Mouse (Mus musculus) urinary bladder, postnatal 14 days (tissue): ENCODE measurements around the gene Gabbr1.

Experiments used
- DNase-seq: peaks from one replicate; pipeline ENCODE4 v3.0.0; 2021; ENCODE audit warnings: low spot score

Gene Gabbr1

GRCm38 (mm10) chr17:37044651-37045244 lies 1.0 kb upstream of the Gabbr1 start:
- peak; percentile 22 for DNase-seq

GRCm38 (mm10) chr17:37046312-37047112 lies 746 bp downstream of the Gabbr1 start:
- DNase-seq: peak; percentile 65

- no peak for DNase-seq
These were observed 1.7 kb downstream of the Gabbr1 start for GRCm38 (mm10) chr17:37047332-37047976.

- DNase-seq: no peak
These were observed 2.2 kb downstream of the Gabbr1 start for GRCm38 (mm10) chr17:37047981-37048380.

GRCm38 (mm10) chr17:37048383-37048782 lies 2.6 kb downstream of the Gabbr1 start:
- DNase-seq: no peak

GRCm38 (mm10) chr17:37049570-37050310 lies 4.0 kb downstream of the Gabbr1 start:
- DNase-seq: peak; percentile 75

GRCm38 (mm10) chr17:37050399-37050798 lies 4.6 kb downstream of the Gabbr1 start:
- peak; percentile 85 for DNase-seq

GRCm38 (mm10) chr17:37050876-37051275 lies 5.1 kb downstream of the Gabbr1 start:
- DNase-seq: no peak

- no peak for DNase-seq
These were observed 6.0 kb downstream of the Gabbr1 start for GRCm38 (mm10) chr17:37051745-37052144.

- no peak for DNase-seq
These were observed 11.2 kb downstream of the Gabbr1 start for GRCm38 (mm10) chr17:37056957-37057356.

GRCm38 (mm10) chr17:37061435-37061834 lies 15.7 kb downstream of the Gabbr1 start:
- DNase-seq: no peak

GRCm38 (mm10) chr17:37062101-37062641 lies 16.4 kb downstream of the Gabbr1 start:
- DNase-seq: no peak

- DNase-seq: no peak
These were observed 17.3 kb downstream of the Gabbr1 start for GRCm38 (mm10) chr17:37063063-37063462.

- no peak for DNase-seq
These were observed 18.1 kb downstream of the Gabbr1 start for GRCm38 (mm10) chr17:37063686-37064495.

- no peak for DNase-seq
These were observed 20.2 kb downstream of the Gabbr1 start for GRCm38 (mm10) chr17:37065993-37066392.

GRCm38 (mm10) chr17:37067861-37068260 lies 22.1 kb downstream of the Gabbr1 start:
- DNase-seq: no peak

GRCm38 (mm10) chr17:37070121-37070520 lies 24.4 kb downstream of the Gabbr1 start:
- no peak for DNase-seq

- DNase-seq: no peak
These were observed 26.4 kb downstream of the Gabbr1 start for GRCm38 (mm10) chr17:37072080-37072729.

- no peak for DNase-seq
These were observed 27.0 kb downstream of the Gabbr1 start for GRCm38 (mm10) chr17:37072730-37073276.

- no peak for DNase-seq
These were observed 29.4 kb downstream of the Gabbr1 start for GRCm38 (mm10) chr17:37075181-37075580.
